In genomic region chr9:119895040-119895721, GRCm38 (mm10) we compare ENCODE assay signal across 8 mouse cellular contexts. TPM values are rescaled to one million over a fixed set of nuclear protein-coding genes. Genes with fewer than 3 reads are reported as not detected.
DNase-seq lines count a peak whose midpoint lies in the region; ATAC-seq lines count a peak whose summit lies in the region.

No protein-coding gene starts in this region.

- peak; percentile 22 for DNase-seq in urinary bladder, postnatal 14 days (ENCODE audit: low spot score)
- DNase-seq in urinary bladder, postnatal 25 days (ENCODE audit: low spot score) = no peak
- DNase-seq in kidney, postnatal 4 days = peak; percentile 70 to 79
- DNase-seq in lung, postnatal 4 days = peak; percentile 68 to 74
- peak; percentile 35 for DNase-seq in right cerebral cortex, postnatal 4 days
- no peak for DNase-seq in urinary bladder, adult 2 months (ENCODE audit: low spot score)

- under 1% methylated on average over 57 of the region's 71 CpGs for WGBS in embryonic facial prominence, embryonic 12.5 days
- under 1% methylated on average over 68 of the region's 71 CpGs for WGBS in heart, embryonic 13.5 days

- peak overlapping the region; percentile 93 for H3K9ac ChIP-seq in embryonic facial prominence, embryonic 12.5 days
- peak overlapping the region; percentile 96 for H3K9ac ChIP-seq in heart, embryonic 13.5 days

- no peaks in the 10 kb centered on the region for H3K36me3 ChIP-seq in embryonic facial prominence, embryonic 12.5 days
- H3K36me3 ChIP-seq in heart, embryonic 13.5 days = peaks cover 10% of the 10 kb centered on the region; the same call in 1 of the 2 replicates

- ATAC-seq in embryonic facial prominence, embryonic 12.5 days (ENCODE audit: insufficient number of reproducible peaks, insufficient read depth, low FRiP score, low TSS enrichment) = peak; percentile 52
- ATAC-seq in heart, embryonic 13.5 days (ENCODE audit: extremely low read depth, insufficient number of reproducible peaks, low FRiP score, low TSS enrichment) = peak; percentile 64

- H3K9me3 ChIP-seq in embryonic facial prominence, embryonic 12.5 days = no peaks in the 10 kb centered on the region
- no peaks in the 10 kb centered on the region for H3K9me3 ChIP-seq in heart, embryonic 13.5 days

- H3K27ac ChIP-seq in embryonic facial prominence, embryonic 12.5 days = peak overlapping the region; percentile 83
- peak overlapping the region; percentile 83 for H3K27ac ChIP-seq in heart, embryonic 13.5 days (replicated peaks)

- H3K27me3 ChIP-seq in embryonic facial prominence, embryonic 12.5 days = no peaks in the 10 kb centered on the region
- no peaks in the 10 kb centered on the region for H3K27me3 ChIP-seq in heart, embryonic 13.5 days (replicated peaks)

- peaks cover 10% of the 10 kb centered on the region for H3K4me1 ChIP-seq in embryonic facial prominence, embryonic 12.5 days
- peaks cover 19% of the 10 kb centered on the region for H3K4me1 ChIP-seq in heart, embryonic 13.5 days

- peak overlapping the region; percentile 91 for H3K4me2 ChIP-seq in embryonic facial prominence, embryonic 12.5 days (replicated peaks)
- peak overlapping the region; percentile 94 for H3K4me2 ChIP-seq in heart, embryonic 13.5 days

- peak overlapping the region; percentile 100 for H3K4me3 ChIP-seq in embryonic facial prominence, embryonic 12.5 days
- peak overlapping the region; percentile 88 for H3K4me3 ChIP-seq in heart, embryonic 13.5 days

RNA-seq across cellular contexts. Expression of gene Wdr48, which starts 0.5 kb away (rescaled TPM):
- polyA plus RNA-seq in embryonic facial prominence, embryonic 12.5 days (2016; fragmentation: Nextera tagmentation; extraction: Ambion mirVana) = 65.1 and 69.6 TPM in 2 replicates
- 35.6 and 36.9 TPM in 2 replicates for polyA plus RNA-seq in heart, embryonic 13.5 days (2015; fragmentation: Nextera tagmentation; extraction: Ambion mirVana)
- polyA plus RNA-seq in urinary bladder, adult 2 months (2012; rRNA removed) = 42.2 and 42.5 TPM in 2 replicates

RNA-seq across cellular contexts. Expression of gene Gorasp1, which starts 42.2 kb away (rescaled TPM):
- polyA plus RNA-seq in embryonic facial prominence, embryonic 12.5 days (2016; fragmentation: Nextera tagmentation; extraction: Ambion mirVana) = 27.0 and 28.8 TPM in 2 replicates
- polyA plus RNA-seq in heart, embryonic 13.5 days (2015; fragmentation: Nextera tagmentation; extraction: Ambion mirVana) = 21.4 and 23.8 TPM in 2 replicates
- polyA plus RNA-seq in urinary bladder, adult 2 months (2012; rRNA removed) = 27.6 and 30.6 TPM in 2 replicates

RNA-seq across cellular contexts. Expression of gene Ttc21a, which starts 42.2 kb away (rescaled TPM):
- 0.23 and 0.37 TPM in 2 replicates for polyA plus RNA-seq in embryonic facial prominence, embryonic 12.5 days (2016; fragmentation: Nextera tagmentation; extraction: Ambion mirVana)
- polyA plus RNA-seq in heart, embryonic 13.5 days (2015; fragmentation: Nextera tagmentation; extraction: Ambion mirVana) = 0.17 and 0.27 TPM in 2 replicates
- 1.2 and 1.4 TPM in 2 replicates for polyA plus RNA-seq in urinary bladder, adult 2 months (2012; rRNA removed)

Comparison
In these comparisons a context has a peak if more than half of its experiments do, and no peak if none do; other contexts are left out.
1. DNase-seq: peak in urinary bladder, postnatal 14 days (single experiment), kidney, postnatal 4 days (2 of 2), lung, postnatal 4 days (2 of 2) and right cerebral cortex, postnatal 4 days (single experiment); none in urinary bladder, postnatal 25 days (single experiment) and urinary bladder, adult 2 months (single experiment).